Mouse (Mus musculus) ES-CJ7 (cell line): ENCODE measurements around the gene Nudt7.

Experiments
- DNase-seq: peaks from one replicate; pipeline ENCODE4 v3.0.0; 2011; ENCODE audit warnings: low read depth, low spot score

Nudt7 gene

DNA sequence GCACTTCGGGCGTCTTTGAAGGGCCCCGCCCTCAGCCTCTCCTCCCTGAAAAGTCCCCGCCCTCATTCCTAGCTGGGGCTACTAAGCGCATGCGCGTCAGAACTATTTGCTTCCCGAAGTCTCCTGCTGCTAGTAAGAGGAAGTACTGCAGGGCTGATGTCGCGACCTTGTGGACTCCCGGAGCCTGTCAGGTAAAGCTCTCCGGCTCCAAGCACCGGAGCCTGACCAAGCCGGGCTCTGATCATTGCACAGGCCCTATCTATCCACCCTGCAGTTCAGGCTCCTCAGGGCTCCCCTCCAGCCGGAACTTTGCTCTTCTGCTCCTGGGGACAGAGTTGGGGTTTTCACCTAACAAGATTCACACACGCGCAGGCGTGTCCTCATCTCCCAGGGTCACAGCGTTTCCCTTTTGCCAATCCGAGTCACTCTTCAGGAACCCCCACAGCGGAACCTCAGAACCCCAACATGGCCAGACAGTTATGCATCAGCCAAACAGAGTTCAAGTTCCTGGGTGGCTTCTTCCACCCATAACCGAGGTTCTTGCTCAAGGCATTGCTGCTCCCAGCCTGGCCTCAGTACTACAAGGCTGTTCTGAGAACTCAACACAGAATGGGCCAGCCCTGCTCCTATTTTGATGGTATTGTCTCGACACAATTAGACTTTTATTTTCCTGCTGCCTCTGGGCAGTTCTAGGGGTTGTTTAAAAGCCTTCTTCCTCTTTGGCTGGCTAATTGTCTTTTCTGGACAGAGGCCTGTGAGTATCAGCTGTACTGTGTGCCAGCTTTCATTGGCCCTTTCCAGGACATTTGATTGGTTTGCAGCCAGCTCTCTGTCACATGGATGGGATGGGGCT, at the start of gene Nudt7:
Gene Nudt7, plus strand, starts transcription at position 48 of the 853 bp plus-strand sequence.
- DNase-seq = peak; percentile 98

GRCm38 (mm10) chr8:114087932-114088331, 45.4 kb upstream of the Nudt7 start:
- DNase-seq = no peak

DNA sequence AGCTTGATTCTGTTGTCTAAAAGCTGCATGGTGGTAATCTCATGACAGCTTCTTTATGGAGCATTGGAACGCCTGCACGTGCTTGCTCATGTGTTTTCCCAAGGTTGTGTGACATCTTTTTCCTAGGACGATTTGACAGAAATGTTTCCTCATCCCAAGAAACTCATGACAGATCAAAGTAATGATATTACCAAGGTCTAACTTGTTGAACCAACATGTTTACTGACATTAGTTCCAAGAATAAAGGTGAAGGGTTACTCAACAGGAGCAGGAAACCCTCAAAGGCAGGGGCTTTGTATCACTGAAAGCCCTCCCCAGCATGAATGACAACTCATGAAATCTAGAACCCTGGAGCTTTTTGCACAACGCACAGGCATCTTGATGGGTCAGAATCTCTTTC, 42.6 kb upstream of the Nudt7 start:
- no peak for DNase-seq

DNA sequence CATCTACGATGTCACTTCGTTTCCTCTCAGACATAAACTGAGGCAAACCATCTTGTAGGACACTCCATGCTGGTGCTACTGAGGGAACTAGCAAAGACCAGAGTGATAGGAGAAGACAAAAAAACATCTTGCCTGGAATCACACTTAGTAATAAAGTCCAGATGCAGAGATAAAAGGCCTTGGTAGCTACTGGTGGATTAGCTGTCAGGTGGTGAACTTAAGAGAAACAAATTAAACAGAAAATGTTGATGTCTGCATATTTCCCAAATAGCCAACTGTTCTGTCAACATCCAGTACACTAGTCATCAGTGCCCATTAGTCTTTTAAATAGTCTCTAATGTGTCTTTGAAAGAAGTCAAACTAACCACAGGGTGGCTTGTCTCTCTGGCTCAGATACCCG, 40.0 kb upstream of the Nudt7 start:
- no peak for DNase-seq

- DNase-seq = no peak
These were observed 38.8 kb upstream of the Nudt7 start for GRCm38 (mm10) chr8:114094526-114094925.

- peak; percentile 12 for DNase-seq
These were observed 32.7 kb upstream of the Nudt7 start for GRCm38 (mm10) chr8:114100561-114101206.

DNA sequence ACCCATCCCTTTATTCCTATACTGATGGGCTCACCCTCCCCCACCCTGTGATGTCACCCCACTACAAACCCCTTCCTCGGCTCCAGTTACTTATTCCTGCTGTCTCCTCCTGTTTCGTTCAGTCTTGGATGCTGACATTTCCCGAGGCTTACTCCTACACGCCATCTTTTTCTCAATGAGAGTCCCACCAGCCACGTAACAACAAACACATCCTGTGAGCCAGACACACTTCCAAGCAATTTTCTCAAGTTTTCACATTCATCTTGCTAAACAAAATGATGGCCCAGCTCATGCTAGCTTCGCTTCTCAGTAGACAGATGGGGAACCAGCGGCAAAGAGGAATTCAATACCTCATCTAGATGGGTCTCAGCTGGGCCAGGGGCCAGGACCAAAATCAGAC, 30.0 kb upstream of the Nudt7 start:
- DNase-seq = no peak

DNA sequence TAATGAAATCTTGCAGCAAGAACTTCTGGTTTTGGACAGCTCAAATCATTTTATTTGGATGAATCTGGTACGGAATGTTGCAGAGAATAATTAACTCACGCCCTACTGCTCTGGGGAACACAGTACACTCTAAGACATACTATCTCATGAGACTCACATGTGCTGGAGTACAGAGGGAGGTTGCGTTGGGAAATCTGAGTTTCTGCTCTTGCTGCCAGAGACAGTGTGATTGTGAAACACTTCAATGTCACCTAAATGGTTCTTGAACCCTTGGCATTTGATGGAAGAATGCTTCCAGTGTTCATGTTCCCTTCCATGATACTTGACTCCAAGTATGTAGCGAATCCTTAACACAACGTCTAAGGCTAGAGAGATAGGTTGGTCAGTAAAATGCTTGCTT, 27.4 kb upstream of the Nudt7 start:
- DNase-seq = no peak

GRCm38 (mm10) chr8:114109365-114110140, 23.8 kb upstream of the Nudt7 start:
- no peak for DNase-seq

- no peak for DNase-seq
These were observed 18.3 kb upstream of the Nudt7 start for GRCm38 (mm10) chr8:114115076-114115475.

DNA sequence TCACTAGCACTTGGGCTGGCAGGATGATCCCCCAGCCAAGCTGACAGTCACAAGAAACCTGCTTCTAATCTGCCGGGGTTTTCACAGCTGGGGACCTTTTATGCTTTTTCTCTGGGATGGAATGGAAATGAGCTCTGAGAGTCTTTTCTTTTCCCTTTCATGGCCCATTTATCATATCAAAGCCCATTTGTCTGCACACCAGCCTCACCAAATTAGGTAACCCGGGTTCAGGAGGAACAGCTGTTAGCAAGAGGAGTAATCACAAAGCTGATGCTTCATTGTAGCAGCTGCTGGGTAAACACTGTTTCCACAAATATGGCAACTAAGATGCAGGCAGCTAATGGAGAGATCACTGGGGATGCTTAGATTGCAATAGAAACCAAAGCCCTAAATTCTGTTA, 17.3 kb upstream of the Nudt7 start:
- DNase-seq = peak; percentile 84

DNA sequence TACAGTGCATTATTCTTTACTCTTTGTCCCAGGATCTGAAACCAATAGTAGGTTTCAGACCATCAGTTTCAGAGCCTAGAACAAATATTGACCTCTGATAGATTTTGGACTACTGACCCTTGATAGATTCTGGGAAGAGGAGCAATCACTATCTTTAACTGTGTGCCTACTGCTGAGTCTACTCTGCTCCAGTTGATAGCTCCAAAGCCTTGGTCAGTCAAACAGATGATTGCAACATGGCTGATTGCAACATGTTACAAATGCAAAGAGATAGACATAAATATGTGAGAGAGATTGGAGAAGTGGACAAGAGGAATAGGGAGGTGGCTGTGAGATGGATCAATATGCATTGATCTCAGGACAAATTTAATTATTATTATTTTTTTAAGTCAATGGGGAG, 15.9 kb upstream of the Nudt7 start:
- no peak for DNase-seq

DNA sequence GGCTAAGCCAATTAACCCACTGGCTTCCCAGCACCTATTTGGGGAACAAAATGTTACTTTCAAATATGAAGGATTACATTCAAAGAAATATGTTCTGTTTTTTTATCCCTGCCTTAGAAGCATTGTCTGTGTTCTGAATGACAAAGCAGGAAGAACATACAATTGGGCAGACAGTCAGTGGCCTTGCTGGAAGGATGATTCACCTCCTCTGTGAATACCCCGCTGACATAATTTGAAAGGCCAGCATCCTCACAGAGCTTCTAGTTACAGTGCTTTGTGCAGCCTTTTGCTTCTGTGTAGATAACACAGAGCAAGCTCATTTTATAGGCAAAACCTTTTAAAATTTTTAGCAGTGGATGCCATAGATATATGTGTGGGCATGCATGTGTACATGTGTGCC, 11.6 kb upstream of the Nudt7 start:
- DNase-seq = no peak

DNA sequence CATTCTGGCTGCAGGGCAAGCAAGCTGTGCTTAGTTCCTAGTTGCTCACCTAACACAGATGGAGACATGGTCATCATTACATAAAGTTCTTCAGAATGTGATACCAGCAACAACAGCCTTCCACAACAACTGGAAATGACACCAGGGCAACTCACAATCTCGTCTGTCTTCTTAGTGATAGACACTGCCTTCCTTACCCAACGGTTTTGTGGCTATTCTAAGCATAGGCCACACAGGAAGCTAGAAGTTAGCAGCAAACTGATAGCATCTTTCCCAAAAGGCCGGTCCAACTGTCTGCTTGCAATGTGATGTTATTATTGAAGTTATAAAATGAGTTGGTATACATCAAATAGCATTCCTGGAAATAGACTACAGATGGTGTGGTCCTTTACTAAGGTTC, 9.7 kb upstream of the Nudt7 start:
- no peak for DNase-seq

- no peak for DNase-seq
These were observed 9.1 kb upstream of the Nudt7 start for GRCm38 (mm10) chr8:114124084-114124750.

- no peak for DNase-seq
These were observed 2.5 kb upstream of the Nudt7 start for GRCm38 (mm10) chr8:114130838-114131237.

GRCm38 (mm10) chr8:114131421-114131820, 1.9 kb upstream of the Nudt7 start:
- DNase-seq = no peak

GRCm38 (mm10) chr8:114133050-114133509, 277 bp upstream of the Nudt7 start:
- no peak for DNase-seq

- DNase-seq = no peak
These were observed 3.4 kb downstream of the Nudt7 start for GRCm38 (mm10) chr8:114136750-114137149.

- DNase-seq = no peak
These were observed 3.8 kb downstream of the Nudt7 start for GRCm38 (mm10) chr8:114137181-114137580.

DNA sequence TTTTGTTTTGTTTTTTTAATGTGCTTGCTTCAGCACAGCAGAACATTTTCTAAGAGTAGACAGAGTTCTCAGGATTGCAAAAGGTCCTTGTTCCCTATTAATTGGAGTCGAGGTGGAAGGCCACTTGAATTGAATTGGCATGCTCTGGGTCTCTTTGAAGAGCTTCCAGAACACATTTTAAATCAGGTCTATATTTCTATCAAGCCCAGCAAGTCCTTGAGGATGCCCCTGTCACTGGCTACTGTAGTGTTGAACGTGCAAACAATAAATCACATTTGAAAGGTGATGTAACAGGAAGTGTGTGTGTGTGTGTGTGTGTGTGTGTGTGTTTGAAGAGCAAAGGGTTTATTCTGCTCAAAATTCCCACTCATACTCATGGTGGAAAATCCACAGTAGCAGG, 7.1 kb downstream of the Nudt7 start:
- DNase-seq = no peak

- DNase-seq = no peak
These were observed 8.8 kb downstream of the Nudt7 start for GRCm38 (mm10) chr8:114142199-114142598.
